Mouse (Mus musculus) urinary bladder, adult 18-20 months (tissue): ENCODE measurements around the gene Grm7.

Source experiments
- DNase-seq, 2 experiments: peaks; one replicate each; pipeline ENCODE4 v3.0.0; 2022; ENCODE audit warnings: low spot score in 2 of 2, mixed read lengths in 2 of 2

The Grm7 gene

GRCm38 (mm10) chr6:111368111-111368510 is 722.7 kb downstream of the Grm7 start:
- no peak for DNase-seq

- DNase-seq: no peak
Measured at GRCm38 (mm10) chr6:111368551-111368950, 723.2 kb downstream of the Grm7 start.

- DNase-seq: no peak
Measured at GRCm38 (mm10) chr6:111369013-111369412, 723.6 kb downstream of the Grm7 start.

- DNase-seq: no peak
Measured at GRCm38 (mm10) chr6:111371581-111372349, 726.4 kb downstream of the Grm7 start.

DNA sequence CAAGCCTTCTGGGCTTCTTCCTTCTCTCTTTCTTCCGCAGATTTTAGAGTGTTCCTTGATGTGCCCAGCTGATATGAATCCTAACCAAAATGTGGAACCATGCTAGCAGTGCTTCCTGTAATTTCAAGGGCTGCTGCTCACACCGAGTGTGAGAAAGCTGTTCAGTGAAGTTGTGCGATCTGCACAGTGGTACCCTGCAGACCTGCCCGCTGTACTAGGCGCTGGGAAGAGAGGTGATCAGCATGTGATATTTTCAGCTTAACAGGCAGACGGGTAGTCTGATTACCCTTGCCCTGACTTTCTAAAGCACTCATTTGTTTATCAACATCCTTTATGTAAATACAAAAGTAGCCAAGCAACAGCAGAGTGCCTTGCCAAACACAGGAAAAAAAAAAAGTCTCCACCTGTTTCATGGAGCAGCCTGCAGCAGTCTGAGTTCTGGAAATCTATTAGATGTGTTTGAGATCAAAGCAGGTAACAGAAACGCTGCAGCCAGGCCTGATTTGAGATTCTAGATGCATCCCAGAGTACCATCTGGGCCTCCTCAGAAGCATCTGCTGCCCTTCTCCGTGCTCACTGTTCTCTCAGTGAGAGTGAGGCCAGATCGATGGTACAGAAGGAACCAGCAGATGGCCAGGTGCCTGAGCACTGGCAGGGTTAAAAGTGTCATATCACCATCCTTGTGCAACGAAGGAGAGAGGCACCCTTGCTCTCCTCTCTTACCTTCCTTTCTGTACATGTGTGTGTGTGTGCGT is 727.4 kb downstream of the Grm7 start:
- DNase-seq: no peak

- no peak for DNase-seq
Measured at GRCm38 (mm10) chr6:111380710-111381109, 735.3 kb downstream of the Grm7 start.

DNA sequence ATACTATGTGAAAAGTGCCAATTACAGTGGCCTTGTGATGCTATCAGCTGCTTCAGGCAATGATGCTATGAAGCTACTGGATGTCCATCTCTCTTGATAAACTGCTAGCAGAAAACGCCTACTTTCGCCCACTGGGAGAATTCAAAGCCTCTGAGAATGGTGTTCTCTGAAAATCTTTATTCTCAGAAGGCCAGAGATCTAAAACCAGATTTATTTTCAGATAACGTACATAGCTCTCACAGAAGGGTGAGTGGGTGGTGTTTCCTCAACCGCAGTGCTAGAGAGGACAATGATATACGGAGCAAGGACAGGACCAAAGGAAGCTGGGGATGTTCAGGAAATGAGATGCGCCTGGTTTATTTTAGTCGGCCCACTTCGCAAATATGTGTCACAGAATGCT is 763.4 kb downstream of the Grm7 start:
- DNase-seq: no peak

- no peak for DNase-seq
Measured at GRCm38 (mm10) chr6:111424737-111425136, 779.4 kb downstream of the Grm7 start.

DNA sequence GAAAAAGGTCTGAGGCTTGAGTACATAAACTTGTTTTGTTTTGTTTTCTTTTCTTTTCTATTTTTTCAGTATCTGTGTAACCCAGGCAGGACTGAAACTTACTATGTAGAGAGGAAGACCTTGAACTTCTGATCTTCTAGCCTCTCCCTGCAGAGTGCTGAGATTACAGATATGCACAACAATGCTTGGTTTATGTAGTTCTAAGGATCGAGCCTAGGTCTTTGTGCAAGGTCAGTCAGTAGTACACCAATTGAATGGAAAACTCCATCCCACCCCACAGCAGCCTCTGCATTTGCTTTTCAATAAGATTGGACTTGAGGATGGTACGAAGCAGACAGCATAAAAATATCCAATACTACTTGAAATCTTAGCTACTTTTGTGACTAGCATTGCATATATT is 800.8 kb downstream of the Grm7 start:
- no peak for DNase-seq

- no peak for DNase-seq
Measured at GRCm38 (mm10) chr6:111447851-111448250, 802.5 kb downstream of the Grm7 start.

GRCm38 (mm10) chr6:111449054-111449783 is 803.8 kb downstream of the Grm7 start:
- DNase-seq: no peak

DNA sequence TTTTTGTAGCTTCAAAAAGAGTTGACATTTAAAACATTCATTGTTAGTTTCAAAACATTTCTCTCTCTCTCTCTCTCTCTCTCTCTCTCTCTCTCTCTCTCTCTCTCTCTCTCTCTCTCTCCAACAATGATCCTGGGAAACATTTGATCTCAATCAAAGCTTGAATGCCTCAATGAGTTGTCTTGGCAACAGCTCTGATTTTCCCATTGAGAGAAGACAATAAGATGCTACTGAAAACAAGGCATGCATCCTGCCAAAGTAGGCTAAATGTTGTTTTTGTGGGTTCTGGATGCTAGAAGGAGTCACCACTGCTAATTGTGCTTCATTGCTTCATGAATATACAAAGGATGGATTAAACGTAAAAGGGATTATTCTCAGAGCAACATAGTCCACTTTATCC is 836.5 kb downstream of the Grm7 start:
- no peak for DNase-seq

DNA sequence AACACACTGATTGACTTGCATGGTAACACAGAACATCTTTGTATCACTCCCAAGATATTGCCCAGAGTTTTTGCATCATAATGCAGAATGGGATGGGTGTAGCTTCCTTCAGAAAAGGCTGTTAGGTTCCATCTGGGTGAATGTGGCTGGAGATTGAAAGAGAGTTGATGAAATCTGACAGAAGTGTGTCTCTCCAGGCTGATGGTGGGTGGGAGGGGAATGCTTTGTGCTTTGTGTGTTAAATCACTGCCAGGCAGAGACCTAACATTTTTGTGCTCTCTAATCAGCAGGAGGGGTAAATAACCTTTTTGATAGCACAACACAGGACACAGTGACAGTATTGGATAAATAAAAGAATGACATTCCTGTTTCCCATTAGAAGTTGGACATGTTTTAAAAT is 840.7 kb downstream of the Grm7 start:
- DNase-seq: no peak

- DNase-seq: no peak
Measured at GRCm38 (mm10) chr6:111487556-111487955, 842.2 kb downstream of the Grm7 start.

DNA sequence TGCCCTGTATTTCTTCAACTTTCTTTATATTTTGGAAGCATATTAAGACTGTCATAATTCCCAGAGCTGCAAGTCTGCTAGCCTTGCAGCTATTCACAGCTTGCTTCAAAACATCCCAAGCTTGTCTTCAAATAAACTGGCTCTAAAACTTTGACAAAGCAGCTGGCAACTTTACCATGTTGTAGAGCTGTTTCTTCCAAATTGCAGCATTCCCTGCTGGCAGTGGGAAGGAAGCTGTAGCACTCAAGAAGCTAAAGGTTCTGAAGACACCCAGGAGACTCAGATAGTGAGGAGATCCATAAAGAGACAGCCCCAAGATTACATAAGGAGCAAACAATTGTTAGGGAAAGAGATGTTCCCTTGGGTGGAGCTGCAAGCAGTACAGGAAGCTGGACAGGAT is 846.8 kb downstream of the Grm7 start:
- DNase-seq: no peak

GRCm38 (mm10) chr6:111499542-111499941 is 854.2 kb downstream of the Grm7 start:
- DNase-seq: no peak

- no peak for DNase-seq
Measured at GRCm38 (mm10) chr6:111510768-111511459, 865.5 kb downstream of the Grm7 start.

GRCm38 (mm10) chr6:111512359-111512758 is 867.0 kb downstream of the Grm7 start:
- DNase-seq: no peak

DNA sequence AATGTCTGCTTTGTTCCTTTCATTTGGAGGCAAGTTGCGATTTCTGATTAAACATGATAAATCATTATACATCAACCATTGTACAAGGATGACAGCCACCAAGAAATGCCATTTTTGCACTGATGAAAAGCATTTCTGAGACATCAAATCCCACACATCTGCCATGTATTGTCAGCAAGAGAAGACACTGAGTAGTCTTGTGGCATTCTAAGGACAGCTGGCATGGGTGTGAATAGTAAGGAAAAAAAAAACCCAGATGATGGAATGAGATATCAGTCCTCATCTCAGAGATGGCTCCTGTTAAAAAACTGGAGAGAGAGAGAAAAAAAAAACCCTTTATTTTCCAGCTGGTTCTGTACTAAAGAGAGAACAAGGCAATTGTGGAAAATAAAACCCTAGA is 875.8 kb downstream of the Grm7 start:
- DNase-seq: no peak

- no peak for DNase-seq
Measured at GRCm38 (mm10) chr6:111522122-111522521, 876.7 kb downstream of the Grm7 start.

DNA sequence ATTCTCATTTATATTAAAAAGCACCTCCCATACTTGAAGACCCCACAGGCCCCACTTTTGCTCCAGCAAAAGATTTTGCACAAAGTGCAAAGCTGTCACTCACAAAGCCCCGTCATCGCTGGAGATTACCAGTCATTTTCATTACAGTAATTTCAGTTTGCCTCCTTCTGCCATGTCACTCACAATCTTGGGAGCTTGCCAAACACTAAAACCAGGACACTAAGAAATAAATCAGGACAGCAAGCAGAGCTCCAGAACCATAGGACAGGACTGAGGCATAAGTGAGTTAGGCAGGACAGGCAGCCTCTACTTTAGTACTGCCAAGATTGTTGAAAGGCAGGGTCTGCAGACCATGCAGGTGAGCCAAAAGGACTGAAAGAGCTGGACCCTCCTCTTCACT is 884.6 kb downstream of the Grm7 start:
- DNase-seq: no peak

DNA sequence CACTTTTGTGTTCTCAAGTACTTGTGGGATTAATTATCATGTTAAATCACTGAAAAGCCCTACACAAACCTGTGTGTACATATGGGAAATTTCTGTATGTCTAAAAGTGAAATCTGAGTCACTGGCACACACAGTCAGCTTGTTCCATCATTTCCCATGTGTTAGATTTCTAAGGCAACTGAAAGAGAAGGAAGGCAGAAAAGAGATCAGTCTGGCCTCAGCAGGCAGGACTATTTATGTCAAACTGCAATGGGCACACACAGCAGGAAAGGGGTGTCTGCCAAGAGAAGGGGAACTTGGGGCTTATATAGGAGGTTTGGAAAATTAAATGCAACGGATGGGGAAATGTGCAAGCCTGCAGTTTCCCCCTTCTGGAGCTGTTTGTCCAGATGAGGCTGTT is 913.2 kb downstream of the Grm7 start:
- no peak for DNase-seq
